Mouse (Mus musculus): ENCODE results near the gene Mical2. TPM values are rescaled to one million over a fixed set of nuclear protein-coding genes. Genes with fewer than 3 reads are reported as not detected.

Mical2 gene
- total RNA-seq (2022): 100 to 1,000 TPM; 370 to 442 (median 419) TPM

DNA sequence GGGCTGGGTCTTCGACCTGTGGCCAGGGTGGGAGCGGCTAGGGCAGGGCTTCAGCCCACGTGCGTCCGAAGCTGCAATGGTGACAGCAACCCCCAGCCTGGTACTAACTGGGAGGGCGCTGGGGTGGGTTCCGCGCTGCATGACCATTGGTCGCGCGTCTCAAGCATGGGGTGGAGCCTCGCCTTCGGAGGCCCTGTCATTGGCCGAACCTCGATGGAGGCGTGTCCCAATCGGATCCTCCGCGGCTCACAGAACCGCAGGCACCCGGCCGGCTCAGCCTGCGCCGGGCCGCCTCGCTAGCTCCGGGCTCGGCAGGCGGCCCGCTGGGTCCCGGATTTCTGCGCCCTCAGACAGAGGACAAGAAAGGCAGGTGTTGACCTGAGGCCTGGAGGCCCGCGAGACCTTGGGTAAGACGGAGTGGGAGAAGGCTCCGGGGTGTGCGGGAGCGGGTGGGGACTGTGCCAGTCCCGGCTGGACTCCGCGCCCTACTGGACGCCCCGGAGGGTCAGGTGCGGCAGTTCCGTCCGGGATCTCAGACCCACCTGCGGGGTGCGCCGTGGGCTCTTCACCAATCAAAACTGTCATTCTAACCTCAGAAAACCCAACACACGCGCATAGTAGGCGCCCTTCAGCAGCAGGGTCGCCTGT is at the start of gene Mical2:
TSS of gene Mical2 (plus strand) at position 242 of the 648 bp plus-strand sequence.
- peak; percentile 66 to 90 for DNase-seq (ENCODE audit: low spot score in 2 of 2)

DNA sequence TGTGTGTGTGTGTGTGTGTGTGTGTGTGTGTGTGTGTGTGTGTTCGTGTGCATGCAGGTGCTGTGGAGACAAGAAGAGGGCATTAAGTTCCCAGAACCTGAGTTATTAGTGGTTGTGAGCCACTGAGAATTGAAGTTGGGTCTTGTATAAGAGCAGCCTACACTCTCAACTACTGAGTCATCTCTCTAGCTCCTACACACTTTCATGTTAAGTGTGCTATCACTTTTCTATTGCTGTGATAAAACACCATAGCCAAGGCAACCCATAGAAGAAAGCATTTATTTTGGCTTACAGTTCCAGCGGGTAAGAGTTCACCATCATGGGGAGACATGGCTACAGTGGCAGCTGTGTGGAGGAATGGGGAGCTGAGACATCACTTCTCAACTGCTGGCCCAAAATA is 49.0 kb upstream of the Mical2 start:
- no peak for DNase-seq (ENCODE audit: low spot score in 2 of 2)

DNA sequence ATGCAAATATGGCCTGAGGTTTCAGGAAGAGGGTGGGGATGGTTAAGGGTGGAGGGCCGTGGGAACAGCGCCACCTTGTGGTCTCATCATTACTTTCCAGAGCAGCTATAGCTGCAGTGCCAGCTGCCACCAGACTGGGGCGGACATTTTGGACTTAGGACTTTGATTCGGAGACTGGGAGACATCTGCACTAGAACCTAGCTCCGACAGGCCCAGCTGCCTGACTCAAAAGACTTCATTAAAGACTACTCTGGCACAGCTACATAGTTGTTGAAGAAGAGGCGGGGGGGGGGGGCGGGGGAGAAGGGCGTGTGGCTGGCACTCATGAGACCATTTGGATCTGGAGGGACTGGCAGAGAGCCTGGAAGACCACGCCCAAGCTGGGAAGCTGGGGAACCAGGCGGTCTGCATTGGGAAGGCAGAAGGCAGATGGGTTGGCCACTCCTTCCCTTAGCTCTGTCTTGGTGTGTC is 45.4 kb upstream of the Mical2 start:
- DNase-seq (ENCODE audit: low spot score in 2 of 2): peak; percentile 63 to 80

DNA sequence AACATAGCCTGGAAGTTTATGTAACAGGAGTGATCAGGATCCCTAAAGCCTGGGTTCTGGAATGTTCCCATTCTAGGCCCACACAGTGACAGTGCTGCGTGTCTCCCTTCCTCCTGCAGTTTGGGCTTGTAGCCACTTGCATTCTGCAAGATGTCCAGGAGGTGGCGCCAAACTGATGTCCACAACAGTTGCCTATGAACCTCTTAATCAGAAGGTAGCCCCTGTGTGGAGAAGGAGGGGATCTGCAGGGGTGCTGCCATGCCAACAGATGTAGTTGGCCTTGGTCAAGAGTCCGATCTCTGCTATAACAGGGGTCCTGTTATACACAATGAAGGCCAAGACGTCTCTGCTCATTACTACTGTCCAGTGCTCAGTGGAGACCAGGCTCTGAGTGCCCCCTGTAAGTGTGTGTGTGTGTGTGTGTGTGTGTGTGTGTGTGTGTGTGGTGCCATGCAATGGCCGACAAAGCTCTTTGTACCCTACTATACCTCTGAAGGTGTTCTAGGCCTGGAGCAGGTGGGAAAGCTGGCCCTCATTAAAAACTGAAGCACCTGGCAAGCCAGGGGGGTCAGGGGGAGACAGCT is 42.3 kb upstream of the Mical2 start:
- peak; percentile 89 to 92 for DNase-seq (ENCODE audit: low spot score in 2 of 2)

DNA sequence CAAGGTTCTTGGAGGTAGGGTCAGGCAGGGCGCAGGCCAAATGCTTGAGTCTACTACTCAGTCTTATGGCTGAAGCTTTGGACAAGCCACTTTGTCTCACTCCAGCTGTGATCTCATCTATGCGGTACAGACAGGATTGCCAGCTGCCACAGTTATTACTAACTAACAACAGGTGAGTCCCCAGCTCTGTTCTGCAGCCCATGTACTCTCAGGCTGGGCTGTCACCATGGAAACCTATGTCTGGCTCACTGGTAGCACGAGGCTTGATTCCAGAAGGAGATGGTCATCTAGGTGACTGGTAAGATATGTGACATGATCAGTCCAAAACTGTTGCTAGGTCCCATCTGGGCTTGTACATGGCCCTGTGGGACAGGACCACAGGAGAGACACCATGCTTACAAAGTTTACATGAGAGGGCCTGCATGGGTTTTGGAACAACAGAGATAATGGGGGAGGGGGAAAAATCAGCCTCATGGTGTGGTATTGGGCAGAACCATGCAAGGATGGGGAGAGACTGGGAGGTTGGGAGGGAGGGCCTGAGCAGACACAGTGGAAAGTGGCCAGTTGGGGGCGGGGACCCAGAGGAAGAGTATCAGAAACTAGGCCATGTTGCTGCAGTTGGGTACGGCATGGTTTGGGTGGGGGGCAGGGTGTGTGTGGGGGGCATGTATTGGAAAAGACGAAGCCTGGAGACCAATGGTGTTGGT is 41.0 kb upstream of the Mical2 start:
- no peak for DNase-seq (ENCODE audit: low spot score in 2 of 2)

DNA sequence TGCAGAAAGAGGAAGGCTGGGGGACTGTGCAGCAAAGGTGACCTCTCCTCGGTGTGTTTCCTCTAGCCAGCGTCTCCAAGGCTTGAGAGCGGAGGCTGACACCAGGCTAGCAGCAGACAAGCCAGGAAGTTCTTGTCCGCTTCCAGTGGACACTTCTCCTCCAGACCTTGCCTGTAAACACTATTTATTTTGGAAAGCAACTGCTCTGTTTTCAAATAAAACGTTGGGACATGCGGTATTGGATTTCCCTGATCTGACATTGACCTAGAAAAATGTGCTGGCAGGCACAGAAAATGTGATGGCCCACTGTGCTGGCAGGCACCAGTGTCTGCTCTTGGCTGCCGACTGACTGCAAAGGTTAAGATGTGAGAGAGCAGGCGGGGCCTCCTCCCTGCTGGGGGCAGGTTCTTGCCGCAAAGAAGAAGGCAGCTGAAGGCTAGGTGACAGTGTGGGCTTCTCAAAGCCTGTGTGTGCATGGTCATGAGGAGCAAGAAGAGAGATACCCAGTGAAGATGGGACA is 40.4 kb upstream of the Mical2 start:
- DNase-seq (ENCODE audit: low spot score in 2 of 2): no peak

DNA sequence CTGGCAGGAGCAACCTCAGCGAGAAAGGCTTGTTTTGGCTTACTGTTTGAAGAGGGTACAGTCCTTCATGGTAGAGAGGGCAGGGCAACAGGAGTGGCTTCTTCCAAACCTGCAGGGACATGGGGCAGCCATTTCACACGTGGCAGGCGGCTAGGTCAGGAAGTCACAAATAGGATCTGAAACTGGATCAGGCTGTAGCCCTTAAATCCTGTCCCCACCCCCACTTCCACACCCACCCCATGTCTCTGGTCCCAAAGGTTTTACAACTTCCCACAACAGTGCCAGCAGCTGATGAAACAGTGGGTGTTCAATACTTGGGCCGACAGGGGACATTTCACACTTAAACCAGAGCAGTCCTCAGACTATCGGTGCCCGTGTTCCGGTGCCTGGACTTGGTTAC is 38.8 kb upstream of the Mical2 start:
- no peak for DNase-seq (ENCODE audit: low spot score in 2 of 2)

DNA sequence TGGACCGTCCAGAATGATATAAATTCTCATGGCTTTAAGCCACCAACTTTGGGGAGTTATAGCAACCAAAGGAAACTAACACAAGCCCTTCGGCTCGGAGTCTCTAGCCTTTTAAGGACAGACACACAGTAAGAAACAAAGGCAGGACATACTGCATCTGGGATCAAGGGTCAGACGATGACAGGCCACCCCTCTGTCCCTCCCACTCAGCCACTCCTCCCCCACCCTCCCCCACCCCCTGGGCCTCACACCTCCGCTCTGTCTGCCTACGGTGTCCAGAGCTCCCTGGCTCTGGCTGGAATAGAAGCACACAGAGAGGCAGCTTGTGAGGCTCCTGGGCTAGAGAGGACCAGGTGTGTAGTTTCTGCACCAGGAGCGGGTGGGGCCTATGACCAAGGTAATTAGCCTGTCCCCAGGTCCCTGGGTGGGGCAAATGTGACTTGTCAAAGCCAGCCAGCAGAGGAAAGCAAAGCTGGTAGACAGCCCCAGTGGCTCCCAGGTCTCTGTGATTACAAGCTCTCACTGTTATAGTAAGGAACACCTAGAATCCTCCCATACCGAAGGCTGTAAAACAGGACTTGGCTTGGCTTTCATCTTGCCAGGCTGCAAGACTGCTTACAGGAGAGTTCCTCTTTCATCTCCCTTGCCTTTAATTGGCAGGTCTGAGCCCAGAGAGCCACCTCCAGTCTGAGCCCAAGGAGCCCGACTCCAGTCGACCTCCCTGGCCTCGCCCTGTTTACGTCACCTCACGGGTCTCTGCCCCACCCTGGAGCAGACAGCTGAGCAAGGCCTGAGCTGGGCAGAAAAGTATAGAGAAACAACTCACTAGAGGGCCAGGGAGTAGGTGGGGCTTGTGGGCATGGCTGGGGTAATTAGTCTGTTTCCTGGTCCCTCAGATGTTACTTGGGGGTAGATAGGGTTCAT is 37.9 kb upstream of the Mical2 start:
- DNase-seq (ENCODE audit: low spot score in 2 of 2): no peak

DNA sequence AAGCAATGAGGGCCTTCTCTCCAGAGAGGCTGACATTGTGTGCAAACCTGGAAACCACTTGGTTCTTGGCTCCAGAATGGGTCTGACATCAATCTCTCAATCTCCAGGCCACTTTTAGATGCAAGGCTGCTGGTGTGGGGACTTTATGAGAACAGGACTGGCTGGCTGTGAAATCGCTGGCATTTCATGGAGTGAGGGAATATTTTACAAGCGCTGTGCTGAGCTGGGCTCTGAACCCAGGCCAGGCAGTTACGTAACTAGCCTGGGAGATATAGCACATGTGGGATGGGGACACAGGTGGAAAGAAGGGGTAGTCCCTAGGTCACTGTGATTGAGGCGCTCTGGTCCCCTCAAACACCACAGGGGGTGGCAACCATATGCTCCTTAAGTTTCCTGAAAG is 33.4 kb upstream of the Mical2 start:
- DNase-seq (ENCODE audit: low spot score in 2 of 2): no peak

DNA sequence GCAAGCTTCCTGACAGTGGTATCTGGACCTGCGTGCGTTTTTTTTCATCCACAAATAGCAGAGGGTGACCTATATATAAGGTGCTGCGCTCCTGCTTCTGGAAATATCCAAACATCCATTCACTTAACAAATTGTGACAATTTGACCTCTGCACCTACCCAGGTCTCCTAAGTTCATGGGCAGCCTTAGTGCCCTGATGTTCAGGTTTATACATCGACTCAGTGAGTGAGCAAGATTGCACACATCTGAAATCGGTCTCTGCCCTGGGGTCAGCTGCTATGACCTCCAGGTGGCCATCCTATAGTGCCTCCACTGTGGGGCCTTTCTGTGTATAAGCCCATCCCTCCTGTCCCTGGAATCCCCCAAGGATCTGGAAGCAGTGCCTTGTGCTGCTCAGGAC is 32.9 kb upstream of the Mical2 start:
- no peak for DNase-seq (ENCODE audit: low spot score in 2 of 2)

DNA sequence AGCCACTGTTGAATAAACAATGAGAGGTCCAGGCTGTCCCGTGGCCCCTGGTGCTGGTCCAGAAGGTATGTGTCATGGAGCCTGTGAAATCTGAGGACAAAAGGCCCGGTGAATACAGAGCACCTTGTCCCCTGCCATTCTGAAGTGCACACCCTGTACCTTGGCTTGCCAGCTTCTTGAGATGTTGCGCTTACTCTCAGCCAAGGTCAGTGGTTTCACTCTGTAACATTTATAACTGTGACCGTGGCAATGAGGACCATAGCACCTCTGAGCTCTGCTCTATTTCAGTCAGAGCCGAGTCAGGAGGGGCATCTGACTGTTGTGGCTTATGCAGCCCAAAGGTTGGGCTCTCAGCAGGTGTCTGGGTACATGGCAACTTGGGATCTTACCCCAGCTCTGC is 31.4 kb upstream of the Mical2 start:
- DNase-seq (ENCODE audit: low spot score in 2 of 2): no peak

DNA sequence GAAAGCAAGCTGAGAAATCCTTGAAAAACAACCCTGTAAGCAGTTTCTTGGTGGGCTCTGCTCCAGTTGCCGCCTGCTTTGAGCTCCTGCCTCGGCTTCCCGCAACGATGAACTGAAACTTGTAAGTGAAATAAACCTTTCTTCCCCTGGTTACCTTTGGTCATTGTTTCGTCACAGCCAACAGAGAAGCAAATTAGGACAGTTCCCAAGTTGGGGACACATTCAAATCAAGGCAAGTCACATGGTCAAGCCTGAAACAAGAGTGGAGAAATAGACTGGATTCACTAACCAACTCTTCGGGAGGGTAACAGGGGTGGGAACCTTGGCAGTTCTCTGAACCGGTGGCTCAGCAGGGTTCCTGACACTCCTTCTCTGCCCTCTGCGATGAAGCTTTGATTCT is 28.2 kb upstream of the Mical2 start:
- DNase-seq (ENCODE audit: low spot score in 2 of 2): no peak

DNA sequence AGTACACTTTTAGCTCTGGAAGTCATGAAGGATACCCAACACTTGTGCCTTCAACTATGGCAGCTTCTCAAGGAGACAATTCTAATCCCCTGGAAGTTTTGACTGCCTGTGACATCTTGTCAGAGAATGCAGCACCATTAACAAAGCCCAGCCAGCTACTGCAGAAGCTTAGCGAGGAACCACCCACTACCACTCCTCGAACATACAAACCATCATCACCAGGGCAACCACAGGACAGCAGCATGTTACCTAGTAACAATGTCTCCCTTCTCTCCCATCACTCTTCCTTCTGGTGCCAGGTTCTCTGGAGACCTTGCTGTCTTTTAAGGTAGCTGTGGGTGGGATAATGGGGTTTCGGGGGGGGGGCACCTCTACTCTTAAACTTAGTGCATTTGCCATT is 26.3 kb upstream of the Mical2 start:
- DNase-seq (ENCODE audit: low spot score in 2 of 2): no peak

DNA sequence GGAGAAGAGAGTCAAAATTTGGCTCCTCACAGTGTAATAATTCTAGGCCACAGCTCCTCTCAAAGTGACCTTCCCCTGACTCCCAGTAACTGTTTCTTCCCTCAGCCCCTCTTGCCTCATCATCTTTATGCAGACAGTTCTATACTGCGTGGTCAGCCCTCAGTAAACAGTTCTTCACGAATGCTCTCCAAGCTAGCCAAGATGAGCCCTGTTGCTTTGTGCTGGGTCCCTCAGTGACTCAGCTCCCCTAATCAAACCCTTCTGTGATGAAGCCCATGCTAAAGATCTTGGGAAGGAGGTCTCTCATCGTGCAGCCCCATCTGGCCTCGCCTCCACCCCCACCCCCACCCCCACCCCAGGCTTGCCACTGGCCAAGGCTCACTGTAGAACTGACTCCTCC is 24.9 kb upstream of the Mical2 start:
- no peak for DNase-seq (ENCODE audit: low spot score in 2 of 2)

DNA sequence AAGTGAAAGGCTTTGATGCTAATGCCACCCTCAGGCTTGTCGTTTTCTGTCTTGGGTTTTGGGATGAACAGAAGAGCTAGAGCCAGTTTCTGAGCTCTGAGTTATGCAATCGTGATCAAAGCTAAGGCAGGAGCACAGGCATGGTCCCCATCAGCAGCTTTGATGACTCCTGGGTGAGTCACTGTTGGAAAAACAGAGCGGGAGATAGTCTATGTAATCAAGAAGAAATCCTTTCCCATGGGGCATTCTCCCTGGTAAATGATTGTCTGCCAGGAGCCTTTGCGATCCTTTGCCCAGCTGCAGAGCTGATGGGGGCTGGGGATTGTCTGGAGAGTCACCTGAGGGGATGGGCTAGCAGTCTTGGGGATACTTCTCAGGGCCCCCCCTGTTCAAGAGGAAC is 23.5 kb upstream of the Mical2 start:
- DNase-seq (ENCODE audit: low spot score in 2 of 2): peak in 1 of 2 experiments; percentile 68

DNA sequence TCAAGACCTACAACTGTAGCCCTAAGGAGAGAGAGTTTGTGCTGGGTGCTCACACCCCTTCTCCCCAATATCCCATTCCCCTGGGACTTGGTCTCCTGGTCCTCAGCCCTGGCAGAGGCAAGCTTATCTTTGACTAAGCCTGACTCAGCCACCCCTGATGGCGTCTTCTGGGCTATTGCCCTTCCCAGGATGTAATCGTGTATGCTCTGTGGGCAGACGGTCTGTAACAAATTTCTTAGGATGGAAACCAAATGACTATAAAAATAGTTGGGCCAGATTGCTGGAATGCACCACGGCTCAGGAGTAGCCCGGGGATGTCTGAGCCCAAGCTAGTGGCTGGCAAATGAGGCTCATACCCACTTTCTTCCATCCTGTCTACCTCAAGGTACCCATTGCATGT is 22.8 kb upstream of the Mical2 start:
- DNase-seq (ENCODE audit: low spot score in 2 of 2): peak in 1 of 2 experiments; percentile 74

DNA sequence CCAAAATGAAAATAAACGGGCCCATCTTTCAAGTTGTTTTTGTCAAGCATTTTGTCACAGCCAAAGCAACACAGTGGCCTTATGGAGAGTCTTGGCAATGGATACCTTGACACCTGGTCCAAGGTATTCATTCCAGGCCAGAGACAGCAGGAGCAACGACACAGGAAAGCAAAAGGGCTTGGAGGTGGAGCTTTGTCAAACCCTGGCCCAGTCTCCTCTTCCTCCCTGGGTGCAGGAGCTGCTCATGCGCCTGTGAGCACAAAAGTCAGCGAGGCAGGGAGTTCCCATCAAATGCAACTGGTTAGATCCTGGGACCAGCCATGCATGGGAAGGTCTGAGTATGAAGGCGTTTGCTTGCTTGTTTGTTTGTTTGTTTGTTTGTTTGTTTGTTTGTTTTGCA is 21.7 kb upstream of the Mical2 start:
- no peak for DNase-seq (ENCODE audit: low spot score in 2 of 2)

DNA sequence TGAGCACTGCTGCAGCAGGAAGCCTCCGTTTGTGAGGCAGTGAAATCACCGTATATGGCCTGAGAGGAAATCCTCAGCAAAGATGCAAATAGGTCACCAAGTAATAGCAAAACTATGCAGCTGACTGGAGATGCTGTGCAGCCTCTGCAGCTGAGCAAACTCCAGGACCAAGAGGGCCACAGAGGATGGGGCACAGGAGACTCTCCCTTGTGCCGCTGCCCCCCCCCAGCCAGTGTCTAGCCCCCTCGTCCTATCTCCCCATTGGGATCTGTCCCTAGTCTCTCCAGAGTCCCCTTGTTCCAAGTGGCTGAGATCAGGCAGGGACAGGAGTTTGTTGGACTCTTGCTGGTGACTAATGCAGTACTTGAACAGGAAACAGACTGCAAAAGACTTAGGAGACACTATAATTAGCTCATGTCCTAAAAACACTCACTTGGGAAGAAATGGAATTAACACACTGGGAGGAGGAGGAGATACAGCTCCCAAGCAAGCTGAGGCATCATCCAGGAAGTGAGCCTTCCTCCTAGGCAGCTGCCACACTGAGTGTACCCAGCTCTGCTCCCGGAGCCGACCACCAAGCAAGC is 21.2 kb upstream of the Mical2 start:
- DNase-seq (ENCODE audit: low spot score in 2 of 2): peak in 1 of 2 experiments; percentile 68

DNA sequence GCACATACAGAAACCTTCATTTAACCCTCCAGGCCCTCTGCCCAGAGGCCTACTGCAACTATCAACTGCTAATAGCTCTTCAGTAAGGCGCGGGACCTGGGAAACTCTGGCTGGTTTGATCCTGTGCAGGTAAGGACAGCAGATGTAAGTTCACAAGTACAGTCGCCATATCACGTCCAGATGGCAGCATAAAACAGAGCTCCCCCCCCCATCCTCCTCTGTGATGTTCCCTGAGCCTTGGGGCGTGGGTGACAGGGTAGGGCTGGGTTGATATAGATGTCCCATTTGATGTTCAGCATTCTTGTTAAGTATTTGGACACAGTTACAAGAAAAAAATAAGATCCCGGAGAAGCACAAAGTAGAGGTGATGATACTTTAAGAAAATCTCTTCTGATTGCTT is 20.1 kb upstream of the Mical2 start:
- no peak for DNase-seq (ENCODE audit: low spot score in 2 of 2)

DNA sequence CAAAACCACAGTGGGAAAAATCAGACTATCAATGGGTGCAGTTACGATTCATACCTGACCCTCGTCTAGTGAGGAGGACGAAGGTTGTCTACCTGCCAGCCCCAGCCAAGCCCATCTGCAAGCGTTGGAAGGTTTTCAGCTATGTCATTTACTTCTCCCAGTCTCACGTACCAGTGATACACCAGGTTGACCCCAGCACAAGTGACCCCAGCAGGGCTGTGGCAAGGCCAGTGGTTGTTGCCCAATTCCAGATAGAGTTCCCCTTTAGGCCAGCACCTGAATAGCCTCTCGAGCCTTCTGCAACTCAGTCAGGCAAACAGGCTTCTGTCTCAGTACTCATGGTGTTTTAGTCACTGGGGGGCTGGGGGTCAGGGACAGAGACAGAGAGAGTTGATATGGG is 17.9 kb upstream of the Mical2 start:
- DNase-seq (ENCODE audit: low spot score in 2 of 2): no peak
